Mouse (Mus musculus): Measurements from ENCODE around the gene Elovl6.

GRCm38 (mm10) chr3:129560068-129560467 is 27.9 kb downstream of the Elovl6 start:
- TF ChIP-seq CTCF (IDR thresholded peaks at IDR 0.05; ENCODE audit: borderline replicate concordance, insufficient read depth, low read depth, low read length): no peak
- no peak for TF ChIP-seq POLR2A (IDR thresholded peaks at IDR 0.05; ENCODE audit: borderline replicate concordance, insufficient read depth, low read length)

All from cerebellum, adult 2 months (tissue).